Mouse (Mus musculus): Measurements from ENCODE around the gene Cluap1. TPM values are rescaled to one million over a fixed set of nuclear protein-coding genes. Genes with fewer than 3 reads are reported as not detected.
"Not testable (repeated sequence)": the region's sequence is repeated elsewhere in the genome, so short reads cannot be mapped to it uniquely, and the experiment has no call there.

The Cluap1 gene
- total RNA-seq, 4 experiments from 2014 or later = 8.5 to 13.1 (median 10.5) TPM

GRCm38 (mm10) chr16:3934091-3934490 lies 25.5 kb downstream of the Cluap1 start:
- DNase-seq (ENCODE audit: low spot score) = no peak

DNA sequence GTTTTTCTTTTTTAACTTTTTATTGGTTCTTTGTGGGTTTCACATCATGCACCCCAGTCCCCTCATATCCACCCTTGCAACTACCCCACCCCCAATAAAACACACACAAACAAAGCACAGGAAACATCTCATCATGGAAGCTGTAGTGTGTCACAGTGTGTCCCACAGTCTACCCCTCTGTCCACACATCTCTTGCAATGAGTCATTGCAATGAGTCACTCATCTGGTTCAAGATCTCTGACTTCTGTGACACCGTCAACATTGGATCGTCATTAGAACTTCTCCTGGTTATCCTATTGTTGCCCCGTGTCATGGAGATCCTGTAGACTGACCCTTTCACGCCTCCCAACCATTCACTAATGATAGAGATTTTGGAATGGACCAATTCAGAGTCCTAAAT lies 26.1 kb downstream of the Cluap1 start:
- no peak for DNase-seq (ENCODE audit: low spot score)

DNA sequence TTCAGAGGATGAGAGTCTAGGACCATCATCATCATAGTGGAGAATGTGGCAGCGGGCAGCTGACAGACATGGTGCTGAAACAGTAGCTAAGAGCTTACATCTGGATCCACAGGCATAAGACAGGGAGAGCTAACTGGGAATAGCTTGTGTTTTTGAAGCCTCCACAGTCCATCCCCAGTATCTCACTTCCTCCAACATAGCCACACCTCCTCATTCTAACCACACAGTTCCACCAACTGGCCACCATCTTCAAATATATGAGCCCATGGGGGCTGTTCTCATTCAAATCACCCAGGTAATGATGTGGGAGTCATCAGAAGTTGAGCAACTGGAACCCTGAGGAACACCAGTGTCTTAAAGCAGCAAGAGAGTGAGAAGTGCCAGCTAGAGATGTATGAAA lies 42.5 kb downstream of the Cluap1 start:
- DNase-seq (ENCODE audit: low spot score) = no peak

- DNase-seq (ENCODE audit: low spot score) = peak; percentile 40
Observed at GRCm38 (mm10) chr16:3956369-3956768, 47.8 kb downstream of the Cluap1 start.

DNA sequence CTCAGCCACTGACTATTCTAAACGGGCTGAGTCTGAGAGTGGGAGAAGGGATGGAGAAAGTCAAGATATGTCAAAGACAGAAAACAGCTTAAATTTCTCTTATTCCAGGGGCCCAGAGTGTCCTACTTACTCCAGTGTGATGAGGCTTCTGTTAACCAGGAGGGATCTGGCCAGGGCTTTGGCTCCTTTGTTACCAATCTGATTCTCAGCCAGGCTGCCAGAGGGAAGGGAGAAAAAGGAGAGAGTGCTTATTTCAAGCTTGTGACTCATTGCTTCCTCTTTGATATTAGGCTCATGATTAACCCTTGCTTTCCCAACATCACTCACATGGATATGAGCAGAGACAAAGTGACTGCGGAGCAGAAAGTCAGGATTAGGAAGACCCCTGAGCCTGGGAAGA lies 50.7 kb downstream of the Cluap1 start:
- peak; percentile 55 for DNase-seq (ENCODE audit: low spot score)

- no peak for DNase-seq (ENCODE audit: low spot score)
Observed at GRCm38 (mm10) chr16:3964990-3965389, 56.4 kb downstream of the Cluap1 start.

- no peak for DNase-seq (ENCODE audit: low spot score)
Observed at GRCm38 (mm10) chr16:3965534-3965933, 56.9 kb downstream of the Cluap1 start.

DNA sequence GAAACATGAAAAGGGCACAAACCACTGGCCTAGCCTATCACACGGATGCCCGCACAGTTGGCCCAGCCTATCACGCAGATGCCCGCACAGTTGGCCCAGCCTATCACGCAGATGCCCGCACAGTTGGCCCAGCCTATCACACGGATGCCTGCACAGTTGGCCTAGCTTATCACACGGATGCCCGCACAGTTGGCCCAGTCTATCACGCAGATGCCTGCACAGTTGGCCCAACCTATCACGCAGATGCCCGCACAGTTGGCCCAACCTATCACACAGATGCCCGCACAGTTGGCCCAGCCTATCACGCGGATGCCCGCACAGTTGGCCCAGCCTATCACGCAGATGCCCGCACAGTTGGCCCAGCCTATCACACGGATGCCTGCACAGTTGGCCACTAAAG lies 65.9 kb downstream of the Cluap1 start:
- DNase-seq (ENCODE audit: low spot score) = not testable (repeated sequence)

DNA sequence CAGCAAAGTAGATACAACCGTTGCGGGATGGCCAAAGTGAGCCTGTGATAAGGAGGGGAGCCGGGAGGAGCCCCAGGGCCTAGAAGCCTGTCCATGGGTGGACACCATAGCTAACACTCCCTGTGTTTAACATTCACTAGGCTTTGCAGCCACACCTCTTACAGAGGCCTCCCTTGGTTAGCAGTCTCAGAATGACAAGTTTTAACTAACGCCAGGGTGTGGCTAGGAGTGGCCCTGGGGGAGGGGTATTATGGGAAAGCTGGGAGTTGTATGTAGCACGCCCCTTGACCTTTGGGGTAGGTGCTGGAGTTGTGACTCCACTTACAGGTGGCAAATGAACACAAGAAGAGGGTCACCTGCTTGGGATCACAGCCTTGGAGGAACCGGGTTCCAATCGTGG lies 67.1 kb downstream of the Cluap1 start:
- no peak for DNase-seq (ENCODE audit: low spot score)

GRCm38 (mm10) chr16:3976251-3976671 lies 67.7 kb downstream of the Cluap1 start, which contains the start of gene Nlrc3:
TSS of gene Nlrc3 (minus strand) at chr16:3976632.
- no peak for DNase-seq (ENCODE audit: low spot score)

GRCm38 (mm10) chr16:3976712-3977111 lies 68.1 kb downstream of the Cluap1 start:
- no peak for DNase-seq (ENCODE audit: low spot score)

DNA sequence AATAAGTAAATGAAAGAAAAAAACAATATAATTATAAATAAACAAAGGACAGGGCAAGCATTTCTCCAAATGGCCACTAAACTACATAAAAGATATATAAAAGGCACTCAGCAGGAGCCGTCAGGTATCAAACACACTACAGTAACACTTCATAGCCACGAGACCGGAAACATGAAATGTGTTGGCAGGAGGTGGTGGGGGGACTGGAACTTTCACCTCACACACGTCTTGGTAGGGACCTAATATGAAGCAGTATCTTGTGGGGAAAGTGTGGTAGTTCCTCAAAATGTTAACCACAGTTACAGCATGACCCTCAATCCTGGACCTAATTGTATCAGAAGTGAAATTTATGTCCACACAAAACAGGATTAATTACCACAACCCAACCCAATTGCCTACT lies 73.6 kb downstream of the Cluap1 start:
- DNase-seq (ENCODE audit: low spot score) = no peak

- no peak for DNase-seq (ENCODE audit: low spot score)
Observed at GRCm38 (mm10) chr16:3983146-3983700, 74.6 kb downstream of the Cluap1 start.

- no peak for DNase-seq (ENCODE audit: low spot score)
Observed at GRCm38 (mm10) chr16:3988410-3988809, 79.8 kb downstream of the Cluap1 start.

Small RNA genes lying within 50 kb of the gene (microRNA-seq; reads per million reads assigned to microRNA genes)
- gene Gm23493 = not detected

Other genes starting within 250 kb of the Cluap1 start
- gene Mefv, start 190.7 kb upstream of the Cluap1 start, total RNA-seq (2022) = not detected
- 1 to 10 TPM; 6.9 to 8.4 (median 7.6) TPM for gene Zfp263, start 164.7 kb upstream of the Cluap1 start, total RNA-seq (2022)
- not detected for gene Olfr15, start 77.9 kb upstream of the Cluap1 start, total RNA-seq (2022)
- gene Zfp174, start 61.5 kb upstream of the Cluap1 start, total RNA-seq (2022) = 1 to 10 TPM; 1.4 to 1.9 (median 1.7) TPM
- 10 to 100 TPM; 44.4 to 58.4 (median 51.3) TPM for gene Naa60, start 36.4 kb upstream of the Cluap1 start, total RNA-seq (2022)
- gene Zfp597, start 24.2 kb upstream of the Cluap1 start, total RNA-seq (2022) = 10 to 100 TPM; 10.9 to 13.9 (median 12.3) TPM
- gene Gm20695, start 24.2 kb upstream of the Cluap1 start, total RNA-seq (2022) = 1 to 10 TPM in 1 of 4 experiments, under 1 TPM in 1, not detected in 2; 0.87 to 1.0 TPM
- gene 1700037C18Rik, start 112 bp upstream of the Cluap1 start, total RNA-seq (2022) = 1 to 10 TPM; 4.0 to 5.7 (median 4.3) TPM
- 1 to 10 TPM; 1.2 to 2.0 (median 1.5) TPM for gene Nlrc3, start 67.8 kb downstream of the Cluap1 start, total RNA-seq (2022)
- 1 to 10 TPM; 6.0 to 9.2 (median 8.3) TPM for gene Slx4, start 95.0 kb downstream of the Cluap1 start, total RNA-seq (2022)
- not detected for gene Dnase1, start 128.1 kb downstream of the Cluap1 start, total RNA-seq (2022)
- 100 to 1,000 TPM; 131 to 156 (median 146) TPM for gene Trap1, start 169.0 kb downstream of the Cluap1 start, total RNA-seq (2022)

Measured in heart, adult 8-10 months (tissue).